Mouse (Mus musculus) kidney, adult 2 months (tissue): ENCODE measurements at regions not wholly inside any gene's neighbourhood (a gene's known extent, or its start where the extent isn't known, plus 50 kb on each side); places are given as distances from the start of the nearest gene placed in this dataset.

Source experiments
- CTCF ChIP-seq: fragments of 200-500 bp; conservative IDR thresholded peaks from 2 replicates; pipeline ENCODE4 v1.5.1; 2011; ENCODE audit warnings: low read depth, mild to moderate bottlenecking, control low read depth, low read length, moderate library complexity, mixed read lengths; ENCODE audit not compliant: insufficient read depth, insufficient read length
- POLR2A ChIP-seq: fragments of 200-500 bp; IDR thresholded peaks from one replicate; pipeline ENCODE4 v1.6.1; 2011; ENCODE audit warnings: low read depth, low read length, control low read depth

GRCm38 (mm10) chr9:112353196-112353595 lies 117.5 kb upstream of the Arpp21 start:
- TF ChIP-seq CTCF (no peak), POLR2A (no peak)
